In genomic region chr12:111795180-111795895, GRCm38 (mm10) we compare ENCODE assay signal across 9 mouse cellular contexts. TPM values are rescaled to one million over a fixed set of nuclear protein-coding genes. Genes with fewer than 3 reads are reported as not detected.
A peak's percentile ranks its signal among the peaks of the same experiment; 100 is the strongest.
DNase-seq lines count a peak whose midpoint lies in the region; ATAC-seq lines count a peak whose summit lies in the region.
"Had no signal": no experiment of that assay in that cellular context is flagged by ENCODE, and none has a peak within 500 bp of the region (broad histone marks: within the 10 kb centered on the region; RNA-seq: fewer than 3 reads in every experiment).

No protein-coding gene starts in this region.

- no peak for ATAC-seq in kidney, embryonic 14.5 days (ENCODE audit: low FRiP score, low TSS enrichment)

- no peak overlapping the region for H3K9ac ChIP-seq in kidney, embryonic 14.5 days (ENCODE audit: low read depth, low read length)
- H3K9ac ChIP-seq: embryonic facial prominence, embryonic 13.5 days had no signal

- peak; percentile 64 for DNase-seq in kidney, adult 18-20 months
- peak; percentile 34 for DNase-seq in R1 (ENCODE audit: low read depth, low spot score)
- peak; percentile 75 for DNase-seq in cerebellum, adult 9-10 months
- DNase-seq in kidney, adult 9 months = peak; percentile 72
- DNase-seq in natural killer cell, adult 2 months (ENCODE audit: low spot score in 2 of 2) = no peak
- no peak for DNase-seq in spleen, postnatal 10 days (ENCODE audit: low spot score in 2 of 2)
- DNase-seq: thymus, adult 2 months had no signal

- H3K36me3 ChIP-seq in kidney, embryonic 14.5 days (ENCODE audit: control insufficient read depth, insufficient read depth, low read length) = peaks cover 85% of the 10 kb centered on the region

- 90% methylated on average over 28 of the region's 28 CpGs for WGBS in kidney, embryonic 14.5 days

- no peak overlapping the region for H3K4me3 ChIP-seq in kidney, embryonic 14.5 days (ENCODE audit: low read length)
- H3K4me3 ChIP-seq: embryonic facial prominence, embryonic 13.5 days had no signal

- no peak overlapping the region for H3K4me2 ChIP-seq in kidney, embryonic 14.5 days (replicated peaks; ENCODE audit: low read depth, low read length)
- H3K4me2 ChIP-seq: embryonic facial prominence, embryonic 13.5 days had no signal

- H3K4me1 ChIP-seq in kidney, embryonic 14.5 days (ENCODE audit: control insufficient read depth, insufficient read depth, low read length) = no peaks in the 10 kb centered on the region
- H3K4me1 ChIP-seq: embryonic facial prominence, embryonic 13.5 days had no signal

- no peaks in the 10 kb centered on the region for H3K9me3 ChIP-seq in kidney, embryonic 14.5 days (ENCODE audit: control insufficient read depth, low read length)
- H3K9me3 ChIP-seq: embryonic facial prominence, embryonic 13.5 days had no signal

- no peak overlapping the region for H3K27ac ChIP-seq in kidney, embryonic 14.5 days (ENCODE audit: low read depth, low read length)
- H3K27ac ChIP-seq: embryonic facial prominence, embryonic 13.5 days had no signal

- no peaks in the 10 kb centered on the region for H3K27me3 ChIP-seq in kidney, embryonic 14.5 days (ENCODE audit: control insufficient read depth, insufficient read depth, low read length)
- H3K27me3 ChIP-seq: embryonic facial prominence, embryonic 13.5 days had no signal

RNA-seq across cellular contexts. Expression of gene Xrcc3, which starts 18.3 kb away (rescaled TPM):
- 11.2 and 20.3 TPM in 2 replicates for polyA plus RNA-seq in kidney, embryonic 14.5 days (2014; fragmentation: Nextera tagmentation; extraction: Ambion mirVana)

RNA-seq across cellular contexts. Expression of gene Zfyve21, which starts 18.6 kb away (rescaled TPM):
- polyA plus RNA-seq in kidney, embryonic 14.5 days (2014; fragmentation: Nextera tagmentation; extraction: Ambion mirVana) = 110 and 113 TPM in 2 replicates

RNA-seq across cellular contexts. Expression of gene Klc1, which starts 36.7 kb away (rescaled TPM):
- polyA plus RNA-seq in kidney, embryonic 14.5 days (2014; fragmentation: Nextera tagmentation; extraction: Ambion mirVana) = 76.4 and 91.6 TPM in 2 replicates

Comparison
In these comparisons a context has a peak if more than half of its experiments do, and no peak if none do; other contexts are left out.
1. DNase-seq: peak in kidney, adult 18-20 months (single experiment), R1 (single experiment), cerebellum, adult 9-10 months (single experiment) and kidney, adult 9 months (single experiment); none in natural killer cell, adult 2 months (0 of 2) and spleen, postnatal 10 days (0 of 2).